Mouse (Mus musculus) WW6 (cell line): Measurements from ENCODE around the gene Ptov1.
A peak's percentile ranks its signal among the peaks of the same experiment; 100 is the strongest.

Experiments
- DNase-seq: peaks from one replicate; pipeline ENCODE4 v3.0.0-alpha.2; 2013; ENCODE audit warnings: low read depth, low spot score

The Ptov1 gene

DNA sequence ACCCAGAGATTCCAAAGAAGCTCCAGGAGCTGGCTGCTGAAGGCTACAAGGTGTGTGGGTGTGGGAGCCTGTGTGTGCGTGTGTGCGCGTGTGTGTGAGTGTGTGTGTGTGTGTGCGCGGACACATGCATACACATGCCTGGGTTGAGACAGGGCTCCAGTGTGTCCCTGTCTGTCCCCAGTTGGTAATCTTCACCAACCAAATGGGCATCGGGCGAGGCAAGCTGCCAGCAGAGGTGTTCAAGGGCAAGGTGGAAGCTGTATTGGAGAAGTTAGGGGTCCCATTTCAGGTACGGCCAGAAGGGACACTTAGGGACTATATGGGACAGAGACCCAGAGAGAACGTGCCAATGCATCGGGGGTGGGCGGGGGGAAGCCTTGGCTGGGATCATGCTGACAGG lies 9.7 kb downstream of the Ptov1 start:
- DNase-seq, result no peak

DNA sequence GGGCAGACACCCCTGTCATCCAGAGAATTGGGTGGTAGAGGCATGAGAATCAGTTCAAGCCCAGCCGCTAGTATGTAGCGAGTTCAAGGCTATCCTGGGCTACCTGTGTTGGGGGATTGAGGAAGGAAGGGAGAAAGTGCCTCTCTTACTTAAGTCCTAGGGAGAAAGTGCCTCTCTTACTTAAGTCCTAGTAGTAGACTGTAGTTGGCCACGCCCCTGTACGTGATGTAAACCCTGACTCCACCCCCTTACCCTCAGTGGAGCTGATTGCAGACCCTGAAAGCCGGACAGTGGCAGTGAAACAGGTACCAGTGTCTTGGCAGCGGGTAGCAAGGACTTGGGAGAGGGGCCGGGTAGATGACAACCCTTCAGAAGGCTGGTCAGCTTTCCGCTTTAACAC lies 11.7 kb downstream of the Ptov1 start:
- DNase-seq, result no peak

DNA sequence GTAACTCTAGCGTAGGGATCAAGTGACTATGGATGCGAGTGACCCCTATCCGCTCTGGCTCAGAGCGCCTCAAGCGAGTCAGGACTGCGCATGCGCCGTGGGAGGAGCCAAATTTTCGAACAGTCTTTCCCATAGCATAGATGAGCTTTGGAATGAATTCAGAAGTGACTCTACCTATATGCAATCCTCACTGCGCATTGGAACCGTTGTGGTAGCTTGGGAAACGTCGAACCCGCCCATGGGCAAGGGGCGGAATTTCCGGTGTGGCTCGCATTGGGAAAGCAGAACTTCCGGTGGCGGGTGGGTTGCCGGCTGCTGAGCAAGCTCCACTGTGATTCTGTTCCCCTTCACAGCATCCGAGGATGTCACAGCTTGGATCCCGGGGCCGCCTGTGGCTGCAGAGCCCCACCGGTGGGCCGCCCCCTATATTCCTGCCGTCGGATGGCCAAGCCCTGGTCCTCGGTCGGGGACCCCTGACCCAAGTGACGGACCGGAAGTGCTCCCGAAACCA lies 12.5 kb downstream of the Ptov1 start, which contains the start of gene Pnkp:
Gene Pnkp (plus strand): TSS at position 98 of the 511 bp plus-strand sequence.
- peak; percentile 75 for DNase-seq

DNA sequence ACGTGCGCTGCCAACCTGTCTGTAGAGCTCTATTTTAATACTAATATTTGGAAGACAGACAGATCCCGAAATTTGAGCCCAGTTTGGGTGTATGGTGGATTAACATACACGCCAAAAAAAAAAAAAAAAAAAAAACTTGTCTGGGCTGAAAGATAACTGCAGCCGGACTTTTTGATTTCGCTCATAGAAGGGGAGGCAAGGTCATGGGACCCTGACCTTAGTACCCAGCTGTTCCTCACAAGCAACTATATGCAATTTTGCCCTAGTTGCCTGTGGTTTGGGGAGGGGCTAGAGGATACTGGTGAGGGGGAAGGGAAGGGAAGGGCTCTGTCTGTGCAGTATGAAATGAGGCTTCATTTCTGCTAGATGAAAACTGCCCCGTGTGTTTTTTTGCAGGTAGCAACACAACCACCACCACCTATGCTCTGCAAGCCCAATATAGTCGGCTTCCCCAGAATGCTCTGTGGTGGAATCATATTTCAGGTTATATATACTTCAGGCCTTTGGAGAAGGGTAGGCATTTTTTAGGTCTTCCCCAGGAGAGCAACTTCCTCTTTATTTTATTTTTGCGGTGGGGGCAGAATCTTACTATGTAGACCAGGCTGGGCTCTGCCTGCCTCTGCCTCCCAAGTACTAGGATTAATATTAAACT lies 13.2 kb downstream of the Ptov1 start:
- no peak for DNase-seq

DNA sequence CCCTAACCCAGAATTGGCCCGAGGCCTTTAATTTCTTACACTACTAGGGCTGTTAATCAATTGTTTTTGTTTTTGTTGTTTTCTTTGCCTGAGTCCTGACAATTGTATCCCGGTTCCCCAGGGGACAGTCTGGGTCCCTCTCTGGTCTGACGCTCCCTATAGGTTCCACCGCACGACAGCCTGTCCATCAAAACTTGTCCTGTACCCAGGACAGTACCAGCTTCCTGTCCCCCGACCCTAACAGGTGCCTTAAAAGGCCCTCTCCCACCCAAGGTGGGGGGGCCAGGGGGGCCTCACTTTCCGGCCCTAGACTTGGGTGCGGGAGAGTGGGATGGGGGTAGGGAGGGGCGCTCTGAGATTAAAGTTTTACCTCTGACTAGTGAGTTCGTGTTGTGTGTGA lies 14.6 kb downstream of the Ptov1 start:
- DNase-seq, result no peak

DNA sequence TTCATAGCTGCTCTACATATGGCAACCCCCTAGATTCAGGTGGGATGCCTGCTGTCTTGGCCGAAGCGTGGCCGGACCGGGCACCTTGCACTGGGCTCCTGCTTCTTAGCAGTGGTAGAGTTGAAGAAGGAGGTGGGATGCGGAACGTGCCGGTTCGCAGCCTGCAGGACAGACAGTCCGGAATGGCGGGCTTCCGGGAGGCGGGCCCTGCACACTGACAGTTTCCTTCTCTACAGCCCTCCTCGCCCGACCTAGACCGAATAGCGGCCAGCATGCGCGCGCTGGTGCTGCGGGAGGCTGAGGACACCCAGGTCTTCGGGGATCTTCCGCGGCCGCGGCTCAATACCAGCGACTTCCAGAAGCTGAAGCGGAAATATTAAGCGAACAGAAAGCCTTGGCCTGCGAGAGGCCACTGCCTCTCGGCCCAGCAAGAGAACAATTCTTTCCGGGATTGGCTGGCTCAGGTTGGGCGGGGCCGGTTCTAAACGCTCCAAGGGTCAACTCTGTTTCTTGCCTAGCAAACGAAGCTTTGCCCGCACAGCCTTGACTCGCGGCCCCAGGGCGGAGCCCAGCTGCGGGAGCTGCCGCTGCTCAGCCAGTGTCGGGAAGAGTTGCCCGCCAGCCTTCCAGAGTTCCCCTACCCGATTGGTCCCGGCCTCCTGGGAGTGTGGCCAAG lies 15.1 kb downstream of the Ptov1 start:
- DNase-seq, result no peak

DNA sequence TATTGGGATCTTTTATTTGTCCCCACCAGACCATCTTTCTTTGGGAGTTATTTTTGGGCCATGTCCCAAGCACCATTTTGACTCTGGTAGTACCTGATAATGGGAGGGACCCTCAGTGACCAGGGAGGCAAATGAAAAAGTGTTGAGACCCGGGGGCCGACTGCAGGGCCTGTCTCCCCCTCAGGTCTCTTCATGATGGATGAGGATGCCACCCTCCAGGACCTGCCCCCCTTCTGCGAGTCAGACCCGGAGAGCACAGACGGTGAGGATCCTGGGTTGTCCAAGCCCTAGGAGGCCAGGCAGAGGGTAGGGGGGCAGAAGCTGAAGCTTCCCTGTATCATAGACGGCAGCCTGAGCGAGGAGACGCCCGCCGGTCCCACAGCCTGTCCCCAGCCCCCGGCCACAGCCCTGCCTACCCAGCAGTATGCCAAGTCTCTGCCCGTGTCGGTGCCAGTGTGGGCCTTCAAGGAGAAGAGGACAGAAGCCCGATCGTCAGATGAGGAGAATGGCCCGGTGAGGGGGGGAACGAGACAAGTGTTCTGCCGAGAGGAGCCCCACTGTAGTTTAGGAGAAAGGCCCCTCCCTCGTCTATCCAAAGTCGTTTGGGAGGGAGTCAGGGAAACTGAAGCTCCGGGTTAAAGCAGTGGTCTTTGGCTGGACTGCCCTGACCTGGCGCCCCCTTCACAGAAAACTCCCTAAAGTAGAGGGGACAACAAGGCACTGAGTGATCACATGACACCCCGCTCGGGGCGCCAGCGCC lies 15.8 kb downstream of the Ptov1 start:
- DNase-seq, result no peak

DNA sequence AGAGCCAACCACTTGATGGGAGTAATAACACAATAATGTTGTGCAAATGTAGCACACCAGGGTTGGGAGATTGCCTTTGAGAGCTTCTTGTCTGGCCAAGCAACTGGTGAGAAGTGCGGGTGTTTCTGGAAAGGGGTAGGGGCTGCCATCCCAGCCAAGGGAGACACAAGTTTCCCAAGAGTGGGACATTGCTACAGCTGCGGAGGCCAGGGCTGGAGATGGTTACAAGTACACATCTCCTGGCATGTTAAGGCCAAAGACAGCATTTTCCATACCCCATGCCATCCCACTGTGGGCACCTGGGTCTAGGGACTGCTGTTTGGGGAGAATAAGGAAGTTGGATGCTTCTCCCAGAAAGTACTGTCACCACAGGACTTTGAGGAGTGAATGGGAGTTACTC lies 16.5 kb downstream of the Ptov1 start:
- DNase-seq, result no peak

DNA sequence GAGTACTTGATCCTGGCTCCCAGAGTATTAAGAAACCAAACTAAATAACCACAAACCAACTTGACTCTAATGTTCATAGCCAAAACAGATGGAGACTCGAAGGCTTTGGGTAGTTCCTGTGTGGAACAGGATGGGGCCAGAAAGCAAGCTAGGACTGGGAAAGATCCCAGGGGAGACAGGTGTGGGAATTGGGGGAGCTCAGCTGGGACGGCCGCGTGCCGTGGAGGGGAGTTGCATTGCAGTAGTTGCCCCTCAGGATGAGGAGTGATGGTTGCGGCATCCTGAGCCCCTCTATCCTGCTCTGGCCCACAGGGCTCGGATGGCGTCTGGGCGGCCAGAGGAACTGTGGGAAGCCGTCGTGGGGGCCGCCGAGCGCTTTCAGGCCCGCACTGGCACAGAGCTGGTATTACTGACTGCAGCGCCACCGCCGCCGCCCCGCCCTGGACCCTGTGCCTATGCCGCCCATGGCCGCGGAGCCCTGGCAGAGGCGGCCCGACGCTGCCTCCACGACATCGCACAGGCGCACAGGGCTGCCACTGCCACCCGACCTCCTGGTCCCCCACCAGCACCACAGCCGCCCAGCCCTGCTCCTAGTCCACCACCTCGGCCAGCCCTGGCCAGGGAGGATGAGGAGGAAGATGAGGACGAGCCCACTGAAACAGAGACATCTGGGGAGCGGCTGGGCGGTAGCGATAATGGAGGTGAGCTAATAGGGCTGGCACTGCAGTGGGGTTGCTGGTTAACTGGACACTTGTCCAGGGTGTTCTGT lies 17.1 kb downstream of the Ptov1 start:
- no peak for DNase-seq

DNA sequence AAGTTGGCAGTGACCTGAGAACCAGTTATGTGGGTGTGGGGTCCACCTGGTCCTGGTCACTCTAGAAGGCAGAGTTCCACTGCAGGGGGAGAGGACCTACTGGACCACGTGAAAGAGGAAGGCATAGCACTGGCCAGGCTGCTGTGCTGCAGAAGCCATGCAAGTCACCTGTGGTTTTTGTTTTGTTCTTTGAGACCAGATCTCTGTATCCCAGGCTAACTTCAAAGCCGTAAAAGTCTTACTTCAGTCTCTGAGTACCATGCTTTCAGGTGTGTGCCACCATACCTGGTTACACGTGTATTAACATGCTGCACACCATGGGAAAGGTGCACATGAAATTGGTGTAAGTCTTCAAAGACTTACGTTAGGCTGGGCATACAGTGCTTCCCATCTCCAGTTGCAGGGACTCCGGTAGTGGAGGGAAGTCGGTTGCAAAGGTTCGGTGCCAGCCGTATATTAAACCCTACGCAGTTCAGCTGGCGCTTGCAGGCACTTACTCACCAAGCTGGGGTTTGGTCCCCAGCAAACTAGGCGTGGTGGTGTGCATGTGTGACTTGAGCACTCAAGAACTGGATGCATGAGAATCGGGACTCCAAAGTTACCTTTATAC lies 17.9 kb downstream of the Ptov1 start:
- DNase-seq, result no peak

DNA sequence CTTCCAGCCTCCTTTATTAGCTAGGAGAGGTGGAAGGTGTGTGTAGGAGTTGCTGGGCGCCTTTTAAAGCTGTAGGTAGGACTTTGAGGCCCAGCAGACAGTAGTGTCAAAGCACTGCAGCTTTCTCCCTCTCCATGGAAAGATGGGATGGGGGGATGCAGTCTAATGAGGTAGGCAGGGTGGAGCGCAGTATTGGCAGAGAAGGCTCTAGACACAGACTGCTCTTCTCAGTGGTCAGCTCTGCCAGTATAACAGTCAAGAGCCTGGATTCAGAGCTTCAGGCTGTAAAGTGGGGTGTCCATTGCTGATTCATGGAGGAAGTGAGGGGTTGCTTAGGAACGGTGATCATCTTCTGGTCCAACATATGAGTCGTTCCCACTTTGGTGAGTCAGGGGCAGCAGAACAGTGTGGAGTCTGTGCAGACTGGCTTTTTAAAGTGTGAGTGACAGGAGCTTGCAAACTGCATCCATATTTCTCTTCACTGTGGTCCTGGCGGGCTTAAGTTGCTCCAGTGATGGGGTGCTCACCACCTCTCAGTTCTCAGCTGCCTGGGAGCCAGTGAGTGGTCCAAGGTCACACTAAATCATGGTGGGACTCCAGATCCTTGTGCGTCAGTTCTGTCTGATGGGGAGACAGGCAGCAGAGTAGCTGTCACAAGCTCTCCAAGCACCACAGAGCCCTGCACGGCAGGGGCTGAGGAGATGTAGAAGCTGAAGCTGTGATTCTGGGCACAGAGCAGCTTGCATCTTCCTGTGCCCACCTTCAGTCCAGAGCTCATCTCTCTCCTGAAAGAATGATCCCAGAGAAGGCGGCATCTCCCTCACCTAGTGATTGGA lies 18.6 kb downstream of the Ptov1 start:
- no peak for DNase-seq

DNA sequence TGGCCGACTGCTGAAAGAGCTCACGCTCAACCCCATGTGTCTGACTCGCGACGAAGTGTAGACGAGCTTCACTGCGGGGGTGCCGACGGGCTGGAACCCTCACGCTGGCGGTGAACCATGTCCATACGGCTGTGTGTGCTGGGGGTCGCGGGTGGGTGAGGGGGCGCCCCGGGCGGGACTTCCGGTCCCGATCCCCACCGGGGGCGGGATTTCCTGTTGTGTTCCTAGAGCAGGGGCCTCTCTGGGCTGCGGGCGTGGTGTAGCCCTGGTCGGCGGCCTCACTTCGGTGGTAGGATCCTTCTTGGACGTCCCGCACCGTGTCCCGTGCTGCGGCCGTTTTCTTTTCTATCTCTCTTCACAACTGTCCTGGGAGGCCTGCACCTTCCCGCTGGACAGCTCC lies 19.4 kb downstream of the Ptov1 start:
- DNase-seq, result no peak

DNA sequence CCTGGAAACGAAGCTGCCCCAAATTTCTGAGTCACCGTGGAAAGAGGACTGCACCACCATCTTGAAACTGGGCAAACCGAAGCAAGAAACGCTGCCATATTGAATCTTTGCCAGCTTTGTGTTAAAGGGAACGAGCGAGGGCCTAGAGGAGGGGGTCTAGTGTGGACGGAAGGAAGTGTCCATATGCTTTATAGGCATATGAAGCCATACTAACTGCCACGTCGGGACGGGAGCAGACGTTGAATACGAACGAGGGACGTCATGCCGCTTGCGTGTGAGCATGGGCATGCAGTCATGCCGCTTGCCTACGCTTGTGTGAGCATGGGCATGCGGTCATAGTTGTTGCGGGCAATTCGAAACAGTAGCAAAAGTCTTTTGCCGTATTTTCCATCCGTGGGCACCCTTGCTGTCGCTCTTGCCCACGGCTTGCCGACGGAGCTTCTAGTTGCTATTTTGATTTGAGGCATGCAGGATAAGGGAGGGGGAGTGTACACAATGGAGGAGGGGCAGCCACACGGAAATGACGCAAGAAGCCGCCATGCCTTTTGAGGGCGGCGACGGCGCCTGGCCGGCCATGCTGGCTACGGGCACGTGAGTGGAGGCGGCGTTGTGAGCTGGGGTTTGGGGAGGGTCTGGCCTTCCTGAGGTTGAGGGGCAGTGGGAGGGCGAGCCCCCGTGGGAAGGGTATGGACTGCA lies 20.0 kb downstream of the Ptov1 start:
- no peak for DNase-seq

DNA sequence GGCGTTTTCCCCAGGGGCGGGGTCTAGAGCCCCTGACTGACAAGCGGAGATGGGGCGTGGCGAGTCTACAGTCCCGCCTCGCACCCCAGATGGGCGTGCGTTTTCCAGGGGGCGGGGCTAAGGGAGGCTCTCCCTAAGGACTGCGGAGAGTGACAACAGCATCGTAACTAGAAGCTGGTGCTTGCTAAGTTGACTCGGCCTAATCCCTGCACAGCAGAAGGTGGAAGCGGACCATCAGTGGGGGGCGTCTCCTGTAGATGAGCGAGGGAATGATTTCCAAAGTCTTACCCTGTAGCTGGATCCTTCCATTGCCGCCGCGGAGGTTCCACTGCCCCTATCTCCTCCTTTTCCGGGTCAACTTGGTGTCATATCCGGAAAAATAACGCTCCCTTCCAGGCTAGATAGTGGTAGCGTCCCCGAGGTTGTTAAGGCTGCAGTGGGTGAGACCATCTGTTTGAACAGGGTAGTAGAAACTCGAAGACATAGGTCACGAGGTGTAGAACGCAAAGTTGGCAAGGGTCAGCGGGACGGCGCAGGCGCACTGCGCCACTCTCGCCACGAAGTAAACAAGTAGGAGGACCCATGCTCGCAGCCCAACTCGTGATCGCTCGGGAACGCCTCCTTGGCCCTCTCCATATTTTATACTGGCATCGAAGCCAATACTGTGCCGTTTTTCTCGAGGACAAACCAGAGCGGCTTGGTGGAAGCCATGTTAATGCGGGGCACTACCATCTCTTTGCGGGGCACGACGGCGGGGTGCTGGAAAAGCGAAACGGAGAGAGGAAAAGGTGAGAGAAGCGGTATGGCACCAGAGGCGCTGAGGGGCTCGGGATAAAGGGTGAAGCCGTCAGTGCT lies 20.8 kb downstream of the Ptov1 start, which contains the start of the genes Akt1s1 and Tbc1d17:
Gene Akt1s1 (plus strand): TSS at position 431 of the 855 bp plus-strand sequence.
Gene Tbc1d17 (minus strand): TSS at position 519 of the 855 bp plus-strand sequence.
- peak; percentile 97 for DNase-seq

DNA sequence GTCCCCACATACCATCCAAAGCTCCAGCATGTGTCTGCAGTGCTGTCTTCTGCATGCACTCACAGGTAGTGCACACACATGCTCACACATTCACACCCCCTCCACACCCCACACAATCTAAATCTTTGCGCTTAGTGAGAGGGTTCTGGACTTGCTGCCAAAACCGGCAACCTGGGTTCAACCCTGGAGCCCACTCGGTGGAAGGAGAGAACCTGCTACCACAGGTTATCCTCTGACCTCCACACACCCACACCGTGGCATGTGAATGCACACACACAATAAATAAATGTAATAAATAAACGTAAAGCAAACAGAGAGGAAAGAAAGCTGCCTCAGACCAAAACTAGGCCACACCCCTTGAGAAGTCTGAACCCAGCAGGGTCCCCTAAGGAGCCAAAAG lies 21.8 kb downstream of the Ptov1 start:
- DNase-seq, result no peak

DNA sequence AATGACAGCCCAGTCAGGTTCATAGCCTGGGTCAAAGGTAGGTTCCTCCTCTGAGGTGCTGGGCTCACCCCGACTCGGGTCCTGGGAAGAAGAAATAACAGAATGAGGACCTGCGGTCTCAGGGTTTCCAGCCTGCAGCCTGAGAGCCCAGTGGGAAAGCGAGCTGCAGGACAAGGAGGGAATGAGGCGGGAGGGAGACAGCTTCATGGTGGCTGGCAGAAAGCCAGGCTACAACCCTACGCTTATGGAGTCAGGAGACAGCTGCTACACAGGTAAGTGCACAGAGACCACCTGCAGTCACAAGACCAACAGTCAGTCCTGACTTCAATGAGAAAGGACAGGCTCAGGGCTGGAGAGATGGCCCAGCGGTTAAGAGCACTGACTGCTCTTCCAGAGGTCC lies 22.8 kb downstream of the Ptov1 start:
- DNase-seq, result no peak

DNA sequence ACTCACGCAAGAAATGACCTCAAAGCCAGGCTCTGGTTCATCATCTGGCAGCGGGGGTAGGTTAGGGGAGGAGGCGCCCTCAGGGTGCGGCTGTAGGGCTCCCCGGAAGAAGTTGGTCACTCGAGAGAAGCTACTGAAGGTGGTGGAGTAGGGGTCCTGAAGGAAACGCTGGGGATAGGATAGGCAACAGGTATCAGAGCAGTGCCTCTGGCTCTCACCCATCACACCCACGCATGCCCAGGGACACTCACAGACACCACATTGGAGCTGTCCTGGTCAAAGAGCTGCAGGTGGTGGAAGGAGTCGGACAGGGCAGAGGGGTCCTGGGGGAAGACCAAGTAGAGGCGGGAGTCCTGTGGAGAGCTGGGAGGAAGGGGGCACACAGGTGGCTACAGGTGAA lies 24.6 kb downstream of the Ptov1 start:
- no peak for DNase-seq

DNA sequence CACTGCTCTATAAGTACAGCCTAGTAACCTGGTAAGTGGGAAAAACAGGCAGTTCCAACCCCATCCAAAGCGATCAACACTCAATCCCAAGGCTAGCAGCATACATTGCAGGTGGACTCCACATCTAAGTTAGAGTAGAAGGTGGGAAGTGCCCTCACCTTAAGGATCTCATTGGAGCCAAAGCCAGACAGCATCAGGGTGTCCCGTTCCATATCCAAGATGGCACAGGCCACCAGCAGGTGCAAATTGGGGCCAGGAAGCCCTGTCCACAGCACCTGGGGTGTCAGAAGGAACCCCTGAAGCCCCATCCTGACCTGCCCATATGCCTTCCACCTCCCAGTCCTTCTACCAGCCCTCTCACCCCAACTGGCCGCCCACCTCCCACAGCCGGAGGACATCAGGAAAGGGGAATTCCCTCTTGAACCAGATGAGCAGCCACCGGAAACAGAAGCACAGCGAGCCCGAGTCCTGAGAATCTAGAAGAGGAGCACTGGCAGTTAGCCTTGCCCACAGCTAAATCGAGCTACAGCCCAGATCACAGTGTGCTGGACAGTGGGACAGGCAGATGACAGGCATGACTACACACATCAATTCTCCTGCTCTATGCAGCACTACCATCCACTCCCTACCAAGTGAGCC lies 27.6 kb downstream of the Ptov1 start:
- no peak for DNase-seq
